Mouse (Mus musculus) 3T3-L1 (cell line): ENCODE data around the gene Dnah2.
"Not testable (repeated sequence)": the region's sequence is repeated elsewhere in the genome, so short reads cannot be mapped to it uniquely, and the experiment has no call there.

Experiments
- DNase-seq: peaks from one replicate; pipeline ENCODE4 v3.0.0-alpha.2; 2015; ENCODE audit warnings: low read depth, low spot score

Dnah2 gene

GRCm38 (mm10) chr11:69564391-69564790, 15.5 kb upstream of the Dnah2 start:
- DNase-seq, result no peak

- no peak for DNase-seq
Measured at GRCm38 (mm10) chr11:69563373-69563772, 14.5 kb upstream of the Dnah2 start.

GRCm38 (mm10) chr11:69560896-69561854, 12.3 kb upstream of the Dnah2 start:
- no peak for DNase-seq

GRCm38 (mm10) chr11:69559851-69560765, 11.2 kb upstream of the Dnah2 start, which contains the start of gene Efnb3:
Gene Efnb3, minus strand, starts transcription at chr11:69560205.
- no peak for DNase-seq

GRCm38 (mm10) chr11:69559183-69559582, 10.3 kb upstream of the Dnah2 start:
- DNase-seq, result no peak

- no peak for DNase-seq
Measured at GRCm38 (mm10) chr11:69558756-69559155, 9.8 kb upstream of the Dnah2 start.

- no peak for DNase-seq
Measured at GRCm38 (mm10) chr11:69557381-69557958, 8.6 kb upstream of the Dnah2 start.

GRCm38 (mm10) chr11:69554539-69555140, 5.7 kb upstream of the Dnah2 start:
- DNase-seq, result no peak

- no peak for DNase-seq
Measured at GRCm38 (mm10) chr11:69553341-69553721, 4.4 kb upstream of the Dnah2 start.

DNA sequence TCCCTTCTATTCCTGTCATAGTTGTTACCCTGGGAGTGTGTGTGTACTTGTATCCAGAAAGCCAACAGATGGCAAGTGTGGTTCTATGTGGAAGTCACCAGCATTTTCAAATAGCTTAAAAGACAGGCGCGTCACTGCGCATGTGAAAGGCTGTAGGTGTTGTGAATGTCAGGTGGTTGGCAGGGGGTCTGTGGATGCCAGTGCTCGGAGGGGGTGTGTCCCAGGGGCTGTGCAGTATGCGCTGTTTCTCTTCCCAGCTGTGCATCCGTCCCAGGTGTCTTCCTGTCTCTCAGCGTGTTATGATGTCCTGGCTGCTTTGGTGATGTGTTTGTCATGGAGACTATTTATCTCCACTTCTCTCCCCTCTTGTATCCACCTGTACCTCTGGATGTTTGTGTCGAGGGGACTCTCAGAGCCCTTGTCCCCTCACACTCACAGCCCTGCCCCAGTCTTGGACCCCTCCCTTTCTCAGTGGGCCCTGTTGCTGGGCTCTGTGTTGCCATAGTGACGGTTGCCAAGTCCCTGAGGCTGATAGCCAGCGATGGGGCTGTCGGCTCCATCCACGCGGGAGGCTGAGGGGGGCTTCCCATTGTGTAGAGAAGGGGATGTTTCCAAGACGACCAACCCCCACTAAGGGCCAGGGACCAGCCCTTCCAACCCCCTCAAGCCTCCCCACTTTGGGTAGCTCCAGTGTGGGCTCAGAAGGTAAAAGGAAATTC, 3.9 kb upstream of the Dnah2 start:
- no peak for DNase-seq

DNA sequence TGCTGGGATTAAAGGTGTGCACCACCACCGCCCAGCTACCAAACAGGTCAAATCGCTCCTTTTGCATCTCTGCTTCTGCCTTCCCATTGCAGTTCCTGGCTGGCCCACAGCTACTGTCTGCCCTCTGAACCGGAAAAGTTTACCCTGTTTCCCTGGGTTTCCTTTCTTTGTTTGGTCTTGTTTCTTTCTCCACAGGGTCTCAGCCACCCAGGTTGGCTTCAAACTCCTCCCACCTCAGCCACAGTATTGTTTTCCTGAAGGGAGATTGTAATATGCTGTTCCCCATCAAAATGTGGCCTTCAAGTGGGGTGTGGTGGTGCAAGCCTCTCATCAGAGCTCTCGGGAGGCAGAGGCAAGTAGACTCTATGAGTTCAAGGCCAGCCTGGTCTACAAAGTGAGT, 2.4 kb upstream of the Dnah2 start:
- no peak for DNase-seq

DNA sequence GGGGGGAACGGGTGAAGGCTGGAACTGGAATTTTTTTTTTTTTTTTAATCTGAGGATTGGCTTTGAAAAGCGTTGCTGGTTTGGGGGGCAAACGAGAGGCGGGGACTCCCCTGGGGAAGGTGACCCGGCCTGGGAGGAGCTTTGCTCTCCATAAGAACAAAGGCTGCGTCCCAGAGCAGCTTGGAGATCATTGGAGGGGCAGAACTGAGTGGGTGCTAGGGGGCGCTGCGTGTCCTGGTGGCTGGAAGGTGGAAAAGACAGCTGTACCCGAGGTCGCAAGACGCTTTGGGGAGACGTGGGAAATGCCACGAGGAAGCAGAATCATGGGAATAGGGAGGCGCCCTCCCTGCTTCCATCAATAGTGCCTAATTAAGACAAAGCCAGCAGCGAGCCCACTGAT, 1.8 kb downstream of the Dnah2 start:
- DNase-seq, result no peak

DNA sequence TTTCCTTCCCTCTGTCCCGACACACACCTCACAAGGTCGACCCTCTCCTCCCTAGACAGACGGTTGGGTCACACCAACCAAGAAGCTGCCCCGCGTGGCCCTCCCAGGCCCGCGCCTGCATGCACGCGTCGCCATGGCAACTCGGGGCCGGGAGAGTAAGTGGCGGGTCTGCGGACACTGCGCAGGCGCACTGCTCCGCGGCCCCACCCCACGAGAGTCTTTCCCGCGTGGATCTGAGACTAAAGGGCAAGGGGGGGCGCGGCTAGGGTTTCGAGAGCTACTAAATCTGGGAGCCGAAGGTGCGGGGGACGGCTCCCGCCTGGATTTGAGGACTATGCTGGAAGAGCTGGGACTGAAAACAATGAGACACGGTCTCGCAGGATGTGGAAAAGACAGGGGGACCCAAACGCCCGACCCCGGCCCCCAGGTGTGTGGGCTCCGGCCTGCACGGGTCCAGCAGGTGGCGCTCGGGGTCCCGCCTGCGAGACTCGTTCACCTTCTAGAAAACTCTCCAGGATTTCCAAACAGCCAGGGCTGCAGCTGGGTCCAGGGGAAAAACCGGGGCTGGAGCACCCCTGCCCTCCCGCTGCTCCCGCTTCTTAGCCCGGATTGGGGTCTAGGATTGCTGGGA, 2.4 kb downstream of the Dnah2 start:
- peak; percentile 49 for DNase-seq

DNA sequence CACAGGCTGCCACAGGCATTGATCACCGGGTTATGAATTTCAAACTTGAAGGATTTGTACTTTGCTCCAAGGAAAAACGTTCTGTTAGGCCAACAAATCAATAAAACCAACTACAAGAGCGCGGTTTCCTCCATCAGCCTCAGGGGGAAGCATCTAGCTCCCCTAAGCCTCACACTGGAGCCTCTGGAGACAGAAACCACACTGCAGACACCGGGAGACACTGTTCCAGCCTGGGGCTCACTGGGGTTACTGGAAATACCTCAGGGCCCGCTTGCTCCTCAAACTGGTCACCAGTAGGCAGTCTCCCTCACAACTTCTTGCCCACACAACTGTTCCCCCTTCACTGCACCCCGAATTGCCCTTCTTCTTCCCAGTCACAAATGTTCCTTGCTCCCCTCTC, 3.0 kb downstream of the Dnah2 start:
- peak; percentile 14 for DNase-seq

GRCm38 (mm10) chr11:69543598-69543997, 5.3 kb downstream of the Dnah2 start:
- no peak for DNase-seq

GRCm38 (mm10) chr11:69541741-69542140, 7.2 kb downstream of the Dnah2 start:
- DNase-seq, result not testable (repeated sequence)

GRCm38 (mm10) chr11:69540700-69541099, 8.2 kb downstream of the Dnah2 start:
- no peak for DNase-seq

DNA sequence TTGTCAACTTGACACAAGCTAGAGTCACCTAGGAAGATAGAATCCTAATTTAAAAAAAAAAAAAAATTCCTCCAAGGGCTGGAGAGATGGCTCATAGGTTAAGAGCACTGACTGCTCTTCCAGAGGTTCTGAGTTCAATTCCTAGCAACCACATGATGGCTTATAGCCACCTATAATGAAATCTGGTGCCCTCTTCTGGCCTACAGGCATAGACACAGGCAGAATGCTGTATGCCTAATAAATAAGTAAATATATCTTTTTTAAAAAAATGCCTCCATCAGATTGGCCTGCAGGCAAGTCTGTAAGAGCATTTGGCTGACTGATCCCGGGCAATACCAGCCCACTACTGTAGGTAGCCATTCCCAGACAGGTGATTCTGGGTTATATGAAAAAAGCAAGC, 13.9 kb downstream of the Dnah2 start:
- DNase-seq, result peak; percentile 39

DNA sequence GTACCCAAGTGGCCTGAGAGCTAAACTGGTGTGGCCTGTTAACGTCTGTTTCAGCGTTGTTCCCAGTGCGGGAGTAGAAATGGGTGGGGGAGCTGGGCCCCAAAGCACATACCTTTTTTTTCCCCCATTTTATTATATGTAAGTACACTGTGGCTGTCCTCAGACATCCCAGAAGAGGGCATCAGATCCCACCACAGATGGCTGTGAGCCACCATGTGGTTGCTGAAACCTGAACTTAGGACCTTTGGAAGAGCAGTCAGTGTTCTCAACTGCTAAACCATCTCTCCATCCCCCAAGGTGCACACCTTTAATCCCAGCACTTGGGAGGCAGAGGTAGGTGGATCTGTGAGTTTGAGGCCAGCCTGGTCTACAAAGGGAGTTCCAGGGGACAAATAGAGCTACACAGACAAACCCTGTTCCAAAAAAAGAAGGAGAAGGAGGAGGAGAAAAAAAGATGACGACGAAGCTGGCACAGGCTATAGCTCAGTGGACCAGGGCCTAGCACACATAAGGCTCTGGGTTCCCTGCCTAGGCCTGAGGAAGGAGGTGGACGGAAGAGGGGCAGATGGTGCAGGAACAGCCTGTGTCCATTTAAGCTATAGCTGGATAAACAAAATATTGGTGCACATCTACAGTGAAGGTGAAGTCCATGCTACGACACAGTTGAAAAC, 16.3 kb downstream of the Dnah2 start:
- DNase-seq, result no peak

- not testable (repeated sequence) for DNase-seq
Measured at GRCm38 (mm10) chr11:69530755-69531154, 18.2 kb downstream of the Dnah2 start.
